ENCODE assay signal across 14 mouse cellular contexts in genomic region chr8:102726206-102726935, GRCm38 (mm10). TPM values are rescaled to one million over a fixed set of nuclear protein-coding genes. Genes with fewer than 3 reads are reported as not detected.
DNase-seq lines count a peak whose midpoint lies in the region; ATAC-seq and TF ChIP-seq lines count a peak whose summit lies in the region.
"Had no signal": no experiment of that assay in that cellular context is flagged by ENCODE, and none has a peak within 500 bp of the region (broad histone marks: within the 10 kb centered on the region; RNA-seq: fewer than 3 reads in every experiment).

No protein-coding gene starts in this region.

- no peak for TF ChIP-seq CTCF in brain, embryonic 14.5 days (IDR thresholded peaks at IDR 0.05; ENCODE audit: borderline replicate concordance, extremely low read depth, insufficient read depth, insufficient read length)
- no peak for TF ChIP-seq CTCF in intestine, postnatal 0 days (IDR thresholded peaks at IDR 0.05; ENCODE audit: low read depth)

- WGBS in hindbrain, embryonic 10.5 days: 33% methylated on average over 10 of the region's 10 CpGs
- 10% methylated on average over 10 of the region's 10 CpGs for WGBS in midbrain, embryonic 15.5 days
- WGBS in intestine, embryonic 16.5 days: 67% methylated on average over 10 of the region's 10 CpGs
- WGBS in intestine, postnatal 0 days: 70% methylated on average over 10 of the region's 10 CpGs
- WGBS in kidney, embryonic 15.5 days: 73% methylated on average over 10 of the region's 10 CpGs

- H3K27me3 ChIP-seq in hindbrain, embryonic 10.5 days (ENCODE audit: insufficient read depth, poor library complexity, severe bottlenecking): peaks cover 40% of the 10 kb centered on the region
- 0 out of 2 replicates have a peak, but pooled peaks cover 7% of the 10 kb centered on the region for H3K27me3 ChIP-seq in midbrain, embryonic 15.5 days (replicated peaks)
- H3K27me3 ChIP-seq in intestine, embryonic 16.5 days (replicated peaks; ENCODE audit: control insufficient read depth, insufficient read depth, low read length): no peaks in the 10 kb centered on the region
- no peaks in the 10 kb centered on the region for H3K27me3 ChIP-seq in intestine, postnatal 0 days (replicated peaks; ENCODE audit: control insufficient read depth, insufficient read depth, low read length)
- no peaks in the 10 kb centered on the region for H3K27me3 ChIP-seq in kidney, embryonic 15.5 days
- H3K27me3 ChIP-seq: limb, embryonic 12.5 days had no signal

- peak; percentile 86 for DNase-seq in brain, embryonic 14.5 days (ENCODE audit: low read depth)
- peak; percentile 81 for DNase-seq in embryo, embryonic 11 days
- peak; percentile 76 for DNase-seq in hindbrain, embryonic 10.5 days (ENCODE audit: low spot score)
- DNase-seq in ovary, postnatal 36 days (ENCODE audit: low spot score): no peak
- DNase-seq: cerebellum, adult 11 months; heart, postnatal 14 days; kidney, postnatal 25 days; thymus, adult 2 months had no signal

- TF ChIP-seq POLR2A in brain, embryonic 14.5 days (IDR thresholded peaks at IDR 0.05; ENCODE audit: borderline replicate concordance, extremely low read depth, insufficient read depth, insufficient read length, poor library complexity, severe bottlenecking): no peak

- no peak overlapping the region for H3K9ac ChIP-seq in midbrain, embryonic 15.5 days
- H3K9ac ChIP-seq in intestine, embryonic 16.5 days (ENCODE audit: low read depth, low read length): no peak overlapping the region
- no peak overlapping the region for H3K9ac ChIP-seq in intestine, postnatal 0 days (ENCODE audit: low read depth, low read length)
- H3K9ac ChIP-seq in kidney, embryonic 15.5 days: no peak overlapping the region
- H3K9ac ChIP-seq: limb, embryonic 12.5 days had no signal

- no peaks in the 10 kb centered on the region for H3K36me3 ChIP-seq in hindbrain, embryonic 10.5 days
- no peaks in the 10 kb centered on the region for H3K36me3 ChIP-seq in midbrain, embryonic 15.5 days (replicated peaks)
- no peaks in the 10 kb centered on the region for H3K36me3 ChIP-seq in intestine, embryonic 16.5 days (ENCODE audit: control insufficient read depth, insufficient read depth, low read length)
- H3K36me3 ChIP-seq in intestine, postnatal 0 days (ENCODE audit: control insufficient read depth, insufficient read depth): no peaks in the 10 kb centered on the region
- 0 out of 2 replicates have a peak, but pooled peaks cover 5% of the 10 kb centered on the region for H3K36me3 ChIP-seq in kidney, embryonic 15.5 days

- no peak overlapping the region for H3K4me2 ChIP-seq in midbrain, embryonic 15.5 days
- no peak overlapping the region for H3K4me2 ChIP-seq in intestine, embryonic 16.5 days (ENCODE audit: low read depth, low read length)
- H3K4me2 ChIP-seq in intestine, postnatal 0 days (replicated peaks; ENCODE audit: low read depth): no peak overlapping the region
- H3K4me2 ChIP-seq in kidney, embryonic 15.5 days: no peak overlapping the region
- H3K4me2 ChIP-seq: limb, embryonic 12.5 days had no signal

- H3K4me3 ChIP-seq in hindbrain, embryonic 10.5 days: peak overlapping the region; percentile 11; the same call in 1 of the 2 replicates
- no peak overlapping the region for H3K4me3 ChIP-seq in midbrain, embryonic 15.5 days
- no peak overlapping the region for H3K4me3 ChIP-seq in intestine, embryonic 16.5 days (ENCODE audit: low read length)
- no peak overlapping the region for H3K4me3 ChIP-seq in intestine, postnatal 0 days (ENCODE audit: low read depth, low read length)
- no peak overlapping the region for H3K4me3 ChIP-seq in kidney, embryonic 15.5 days (replicated peaks)
- H3K4me3 ChIP-seq: erythroblast, embryonic 14.5 days; limb, embryonic 12.5 days had no signal

- no peaks in the 10 kb centered on the region for H3K9me3 ChIP-seq in hindbrain, embryonic 10.5 days
- no peaks in the 10 kb centered on the region for H3K9me3 ChIP-seq in midbrain, embryonic 15.5 days
- no peaks in the 10 kb centered on the region for H3K9me3 ChIP-seq in intestine, embryonic 16.5 days (ENCODE audit: control insufficient read depth, low read length)
- H3K9me3 ChIP-seq in intestine, postnatal 0 days (ENCODE audit: control insufficient read depth): no peaks in the 10 kb centered on the region
- H3K9me3 ChIP-seq in kidney, embryonic 15.5 days (replicated peaks): no peaks in the 10 kb centered on the region
- H3K9me3 ChIP-seq: limb, embryonic 12.5 days had no signal

- peaks cover 35% of the 10 kb centered on the region for H3K4me1 ChIP-seq in hindbrain, embryonic 10.5 days (replicated peaks)
- H3K4me1 ChIP-seq in midbrain, embryonic 15.5 days: peaks cover 11% of the 10 kb centered on the region
- H3K4me1 ChIP-seq in intestine, embryonic 16.5 days (ENCODE audit: control insufficient read depth, insufficient read depth, low read length): no peaks in the 10 kb centered on the region
- H3K4me1 ChIP-seq in intestine, postnatal 0 days (replicated peaks; ENCODE audit: control insufficient read depth, insufficient read depth, low read length): no peaks in the 10 kb centered on the region
- H3K4me1 ChIP-seq in kidney, embryonic 15.5 days: no peaks in the 10 kb centered on the region
- H3K4me1 ChIP-seq: limb, embryonic 12.5 days had no signal

- ATAC-seq in midbrain, embryonic 15.5 days (replicated peaks): peak; percentile 94
- ATAC-seq in intestine, embryonic 16.5 days: no peak
- no peak for ATAC-seq in intestine, postnatal 0 days
- ATAC-seq in kidney, embryonic 15.5 days (replicated peaks; ENCODE audit: low FRiP score): no peak

- peak overlapping the region; percentile 59 for H3K27ac ChIP-seq in hindbrain, embryonic 10.5 days
- no peak overlapping the region for H3K27ac ChIP-seq in midbrain, embryonic 15.5 days
- no peak overlapping the region for H3K27ac ChIP-seq in intestine, embryonic 16.5 days (ENCODE audit: low read length)
- H3K27ac ChIP-seq in intestine, postnatal 0 days (ENCODE audit: low read depth, low read length): no peak overlapping the region
- no peak overlapping the region for H3K27ac ChIP-seq in kidney, embryonic 15.5 days
- H3K27ac ChIP-seq: limb, embryonic 12.5 days had no signal

RNA-seq across cellular contexts. Expression of gene Cdh11, which starts 59.1 kb away (rescaled TPM):
- polyA plus RNA-seq in brain, embryonic 14.5 days (2012; rRNA removed): 39.7 and 54.7 TPM in 2 replicates
- 67.4 and 68.2 TPM in 2 replicates for polyA plus RNA-seq in hindbrain, embryonic 10.5 days (2016; fragmentation: Nextera tagmentation; extraction: Ambion mirVana)
- 40.7 and 42.6 TPM in 2 replicates for polyA plus RNA-seq in midbrain, embryonic 15.5 days (2015; fragmentation: Nextera tagmentation; extraction: Ambion mirVana)
- polyA plus RNA-seq in intestine, embryonic 16.5 days (2015; fragmentation: Nextera tagmentation; extraction: Ambion mirVana): 53.6 and 55.8 TPM in 2 replicates
- polyA plus RNA-seq in intestine, postnatal 0 days (2015; fragmentation: Nextera tagmentation; extraction: Ambion mirVana): 20.8 and 20.9 TPM in 2 replicates
- 128 and 130 TPM in 2 replicates for polyA plus RNA-seq in kidney, embryonic 15.5 days (2015; fragmentation: Nextera tagmentation; extraction: Ambion mirVana)
- polyA plus RNA-seq: erythroblast, embryonic 14.5 days had no signal
